12 mouse cellular contexts compared by ENCODE assay signal in the genomic region with DNA sequence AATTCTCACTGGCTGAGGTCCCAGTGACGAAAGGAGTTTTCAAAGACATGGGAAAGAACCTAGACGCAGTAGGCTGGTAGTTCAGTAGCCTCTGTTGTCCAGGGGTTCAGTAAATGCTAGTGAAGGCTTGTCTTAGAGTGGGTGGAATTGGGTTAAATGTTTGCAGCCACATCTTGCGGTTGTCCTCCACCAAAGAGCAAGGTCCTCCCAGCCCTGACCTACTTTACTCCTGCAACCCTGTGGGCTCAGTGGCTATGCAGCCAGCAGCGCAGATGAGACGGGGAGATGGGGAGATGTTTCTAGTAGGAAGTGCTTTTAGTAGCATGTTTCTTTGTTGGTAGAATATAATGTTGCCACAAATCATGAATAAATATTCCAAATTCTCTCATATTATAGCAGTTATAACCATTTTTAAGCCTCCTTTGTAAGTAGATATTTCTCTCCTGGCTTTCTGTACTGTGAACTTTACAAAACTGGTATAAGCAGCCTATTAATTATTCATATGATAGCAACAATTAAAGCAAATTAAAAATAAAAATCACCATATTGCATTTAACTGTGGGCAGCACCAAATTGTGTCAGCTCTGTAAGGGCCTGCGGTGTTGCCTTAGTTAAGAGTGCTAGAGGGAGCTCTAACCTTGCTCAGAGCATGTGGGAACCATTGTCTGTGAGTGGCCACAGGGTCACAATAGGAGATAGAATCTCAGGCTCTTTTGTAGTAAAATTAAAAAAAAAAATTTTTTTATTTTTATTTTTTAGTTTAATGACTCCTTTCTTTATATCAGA.
DNase-seq lines count a peak whose midpoint lies in the region; ATAC-seq lines count a peak whose summit lies in the region.
"Had no signal": no experiment of that assay in that cellular context is flagged by ENCODE, and none has a peak within 500 bp of the region (broad histone marks: within the 10 kb centered on the region; RNA-seq: fewer than 3 reads in every experiment).

No protein-coding gene starts in this region.

- no peak overlapping the region for H3K9ac ChIP-seq in forebrain, embryonic 13.5 days

- 87% methylated on average over 6 of the region's 6 CpGs for WGBS in forebrain, embryonic 13.5 days
- 89% methylated on average over 6 of the region's 6 CpGs for WGBS in forebrain, embryonic 10.5 days

- no peaks in the 10 kb centered on the region for H3K9me3 ChIP-seq in forebrain, embryonic 13.5 days (replicated peaks)
- no peaks in the 10 kb centered on the region for H3K9me3 ChIP-seq in forebrain, embryonic 10.5 days
- H3K9me3 ChIP-seq: heart, embryonic 10.5 days; megakaryocyte, embryonic 14.5 days had no signal

- H3K27ac ChIP-seq in forebrain, embryonic 13.5 days = no peak overlapping the region
- H3K27ac ChIP-seq in forebrain, embryonic 10.5 days = no peak overlapping the region
- H3K27ac ChIP-seq: heart, embryonic 10.5 days had no signal

- no peak overlapping the region for H3K4me3 ChIP-seq in forebrain, embryonic 13.5 days
- H3K4me3 ChIP-seq in forebrain, embryonic 10.5 days = no peak overlapping the region
- H3K4me3 ChIP-seq: heart, embryonic 10.5 days; megakaryocyte, embryonic 14.5 days had no signal

- no peak for DNase-seq in forebrain, embryonic 10.5 days (ENCODE audit: extremely low spot score, low spot score)
- DNase-seq in lung, postnatal 10 days = peak; percentile 6
- DNase-seq in lung, adult 18-20 months = no peak
- peak; percentile 67 for DNase-seq in adrenal gland, adult 8-10 months
- DNase-seq in urinary bladder, postnatal 4 days (ENCODE audit: low spot score in 2 of 2) = no peak
- DNase-seq in heart, postnatal 36 days = no peak
- DNase-seq: kidney, adult 18-20 months; left cerebral cortex, postnatal 4 days had no signal

- H3K4me1 ChIP-seq in forebrain, embryonic 13.5 days = peaks cover 4% of the 10 kb centered on the region; the same call in 1 of the 2 replicates
- H3K4me1 ChIP-seq in forebrain, embryonic 10.5 days = peaks cover 14% of the 10 kb centered on the region

- intact Hi-C loops in heart, postnatal 36 days (cut with DNase I) = loop anchor here (5.0 kb wide), 1 partner anchor 56 kb away; no protein-coding TSS in a partner anchor

- H3K36me3 ChIP-seq in forebrain, embryonic 13.5 days (ENCODE audit: poor library complexity, severe bottlenecking) = no peaks in the 10 kb centered on the region
- no peaks in the 10 kb centered on the region for H3K36me3 ChIP-seq in forebrain, embryonic 10.5 days (replicated peaks)
- H3K36me3 ChIP-seq: heart, embryonic 10.5 days had no signal

- ATAC-seq in forebrain, embryonic 13.5 days = 0 out of 2 replicates have a peak, but pooled peaks have one; percentile 43
- ATAC-seq in megakaryocyte-erythroid progenitor cell, adult 5-6 weeks (replicated peaks; ENCODE audit: low FRiP score, low TSS enrichment, poor library complexity, severe bottlenecking) = peak; percentile 61; the same call in 1 of the 2 replicates

- H3K27me3 ChIP-seq in forebrain, embryonic 13.5 days = no peaks in the 10 kb centered on the region
- H3K27me3 ChIP-seq in forebrain, embryonic 10.5 days (ENCODE audit: poor library complexity, severe bottlenecking) = no peaks in the 10 kb centered on the region
- H3K27me3 ChIP-seq: megakaryocyte, embryonic 14.5 days had no signal

- H3K4me2 ChIP-seq in forebrain, embryonic 13.5 days = no peak overlapping the region

Comparison
In these comparisons a context has a peak if more than half of its experiments do, and no peak if none do; other contexts are left out.
1. DNase-seq: peak in lung, postnatal 10 days (single experiment) and adrenal gland, adult 8-10 months (single experiment); none in forebrain, embryonic 10.5 days (single experiment), lung, adult 18-20 months (0 of 2), urinary bladder, postnatal 4 days (0 of 2) and heart, postnatal 36 days (0 of 2).